Mouse (Mus musculus) CH12.LX (cell line): ENCODE data around the gene Crtc3.

Source experiments
- POLR2AphosphoS2 ChIP-seq: IDR thresholded peaks from 2 replicates; pipeline ENCODE4 v1.6.1; 2011; ENCODE audit warnings: low read depth, low read length, improper control_type of control experiment
- USF2 ChIP-seq: conservative IDR thresholded peaks from 2 replicates; pipeline ENCODE4 v1.6.1; 2011; ENCODE audit warnings: low read depth, low read length, improper control_type of control experiment

DNA sequence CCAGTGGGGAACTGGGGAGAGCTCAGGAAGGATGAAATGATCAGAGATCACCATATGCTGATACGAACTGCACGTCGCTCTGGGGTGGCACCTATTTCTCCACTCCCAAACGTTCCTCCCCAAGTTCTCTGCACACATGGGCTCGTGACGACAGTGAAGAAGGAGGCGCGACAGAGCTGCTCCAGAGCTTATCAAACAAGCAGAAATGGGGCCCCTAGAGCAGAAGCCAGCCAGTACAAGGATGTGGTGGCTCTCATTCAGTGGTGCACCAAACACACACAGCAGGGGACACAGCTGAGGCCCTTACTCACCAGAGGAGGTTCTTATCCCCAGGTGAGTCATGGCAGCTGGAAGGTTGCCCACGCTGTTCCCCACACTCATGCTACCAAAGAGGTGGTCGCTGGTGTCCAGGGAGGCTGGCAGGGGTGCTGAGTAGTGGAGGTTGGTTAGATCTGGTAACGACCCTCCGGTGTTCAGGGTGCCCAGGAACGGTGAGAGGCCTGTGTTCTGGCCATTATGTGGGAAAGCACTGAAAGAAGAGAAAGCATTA lies 90.2 kb downstream of the Crtc3 start:
- TF ChIP-seq USF2 (no peak), POLR2AphosphoS2 (no peak)
